Mouse (Mus musculus) olfactory bulb, adult 2 months (tissue): ENCODE measurements around the gene Vmn2r11.

ENCODE experiments used
- CTCF ChIP-seq: fragments of 200-500 bp; IDR thresholded peaks from 2 replicates; pipeline ENCODE4 v1.5.1; 2012; ENCODE audit warnings: low read depth, mild to moderate bottlenecking, low read length, moderate library complexity; ENCODE audit not compliant: insufficient read depth
- POLR2A ChIP-seq: fragments of 200-500 bp; IDR thresholded peaks from 2 replicates; pipeline ENCODE4 v1.6.1; 2012; ENCODE audit warnings: mild to moderate bottlenecking, low read depth, low read length, moderate library complexity; ENCODE audit not compliant: insufficient read depth

DNA sequence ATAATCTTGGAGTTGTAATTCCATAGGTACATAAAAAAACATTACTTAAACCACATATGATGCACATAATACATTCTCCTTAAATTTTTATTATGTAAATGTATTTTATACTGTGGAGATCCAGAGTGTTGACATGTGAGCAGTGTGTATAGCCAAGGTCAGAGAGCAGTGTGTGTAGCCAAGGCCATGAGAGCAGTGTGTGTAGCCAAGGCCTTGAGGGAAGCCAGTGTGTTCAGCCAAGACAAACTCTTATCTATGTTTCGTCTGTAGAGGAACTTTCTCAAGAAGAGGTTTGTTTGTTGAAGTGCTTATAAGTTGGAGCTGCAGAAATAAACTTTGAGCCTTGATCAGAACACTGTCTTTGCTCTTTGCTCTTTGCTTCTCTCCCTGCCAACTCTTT lies 4.1 kb downstream of the Vmn2r11 start:
- TF ChIP-seq CTCF, result no peak
- TF ChIP-seq POLR2A, result no peak
